Mouse (Mus musculus) hindbrain, embryonic 16.5 days (tissue): ENCODE data around the gene Armt1. TPM values are rescaled to one million over a fixed set of nuclear protein-coding genes. Genes with fewer than 3 reads are reported as not detected.

Experiments
- ATAC-seq: fragments of 200-750 bp; cut with Nextera tagmentation; 2 replicates; pipeline ENCODE4 v1.8.0; 2017; ENCODE audit warnings: moderate TSS enrichment, moderate library complexity
- H3K27ac ChIP-seq: fragments of 300-500 bp; sonication (generic); 2 replicates; pipeline ENCODE4 v1.5.1; 2014; ENCODE audit warnings: low read depth, mild to moderate bottlenecking, control low read depth, low read length, moderate library complexity
- H3K27me3 ChIP-seq: fragments of 300-500 bp; sonication (generic); replicated peaks from 2 replicates; pipeline ENCODE4 v1.6.1; 2014; ENCODE audit warnings: low read length; ENCODE audit not compliant: control insufficient read depth, insufficient read depth
- H3K36me3 ChIP-seq: fragments of 300-500 bp; sonication (generic); 2 replicates; pipeline ENCODE4 v1.6.1; 2014; ENCODE audit warnings: mild to moderate bottlenecking, low read length, moderate library complexity, mixed read lengths; ENCODE audit not compliant: control insufficient read depth, insufficient read depth
- H3K4me1 ChIP-seq: fragments of 300-500 bp; sonication (generic); 2 replicates; pipeline ENCODE4 v1.6.1; 2014; ENCODE audit warnings: low read depth, low read length; ENCODE audit not compliant: control insufficient read depth, insufficient read depth
- H3K4me2 ChIP-seq: fragments of 300-500 bp; sonication (generic); 2 replicates; pipeline ENCODE4 v1.6.1; 2014; ENCODE audit warnings: mild to moderate bottlenecking, low read length, control low read depth, moderate library complexity
- H3K4me3 ChIP-seq: fragments of 300-500 bp; sonication (generic); 2 replicates; pipeline ENCODE4 v1.5.1; 2014; ENCODE audit warnings: mild to moderate bottlenecking, low read length, control low read depth, moderate library complexity
- H3K9ac ChIP-seq: fragments of 300-500 bp; sonication (generic); 2 replicates; pipeline ENCODE4 v1.6.1; 2014; ENCODE audit warnings: low read depth, mild to moderate bottlenecking, control low read depth, low read length, moderate library complexity
- H3K9me3 ChIP-seq: fragments of 300-500 bp; sonication (generic); 2 replicates; pipeline ENCODE4 v1.6.1; 2014; ENCODE audit warnings: mild to moderate bottlenecking, low read length, moderate library complexity; ENCODE audit not compliant: control insufficient read depth
- WGBS: fragments of 180-500 bp; shearing (Covaris S2); extraction: QIAGEN DNeasy Blood & Tissue Kit; methylation state at CpG from one replicate; pipeline ENCODE4 v1.1.7; 2014; 5-methylcytosine and 5-hydroxymethylcytosine counted together
- polyA plus RNA-seq: library from polyadenylated mRNA; unstranded; fragments of >200 nt; fragmentation: Nextera tagmentation; extraction: Ambion mirVana; gene quantifications from 2 replicates; pipeline ENCODE4 v1.2.1, GENCODE M21; 2015

Gene Armt1
- polyA plus RNA-seq, 1 experiment from 2014 or later = 10.6 TPM

DNA sequence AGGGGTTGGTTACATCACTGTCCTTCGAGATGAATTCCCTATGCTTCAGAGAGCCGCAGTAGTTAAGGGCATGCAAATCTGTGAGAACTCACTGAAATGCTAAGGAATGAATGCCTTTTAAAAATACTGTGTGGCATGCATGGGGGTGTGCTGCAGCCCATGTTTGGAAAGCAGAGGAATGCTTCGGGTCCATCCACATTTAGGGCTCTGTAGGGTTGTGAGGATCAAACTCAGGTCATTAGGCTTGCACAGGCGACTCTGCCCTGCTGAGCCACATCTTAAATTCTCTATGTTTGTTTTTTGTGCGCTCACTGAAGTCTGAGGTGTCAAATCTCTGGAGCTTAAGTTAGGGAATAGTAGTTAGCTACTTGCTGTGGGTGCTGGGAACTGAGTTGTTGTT is 41.2 kb upstream of the Armt1 start:
- no peaks in the 10 kb centered on the region for H3K36me3 ChIP-seq
- H3K9me3 ChIP-seq = no peaks in the 10 kb centered on the region
- no peak overlapping the region for H3K27ac ChIP-seq
- no peak overlapping the region for H3K9ac ChIP-seq
- no peak for ATAC-seq
- WGBS = 74% methylated on average over 5 of the region's 5 CpGs
- no peak overlapping the region for H3K4me3 ChIP-seq
- peaks cover 30% of the 10 kb centered on the region for H3K4me1 ChIP-seq
- no peak overlapping the region for H3K4me2 ChIP-seq
- no peaks in the 10 kb centered on the region for H3K27me3 ChIP-seq

DNA sequence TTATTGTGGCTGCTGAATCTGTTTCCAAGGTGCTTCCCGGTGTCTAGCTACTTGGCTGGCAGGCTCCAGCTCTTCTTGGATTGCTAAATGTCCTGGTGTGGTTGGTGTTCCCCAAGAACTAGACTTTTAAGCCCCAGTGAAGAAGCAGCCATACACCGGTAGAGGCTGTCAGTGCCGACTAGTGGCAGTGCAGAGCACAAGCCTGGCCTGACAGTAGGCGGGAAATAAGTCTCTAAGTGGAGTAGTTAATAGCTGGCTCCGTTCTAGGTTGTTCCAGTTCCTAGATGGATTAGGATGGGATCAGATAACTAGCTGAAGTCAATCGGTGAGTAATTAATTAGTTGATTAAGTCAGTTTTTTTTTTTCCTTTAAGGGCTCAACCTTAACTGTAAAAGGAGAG is 40.4 kb upstream of the Armt1 start:
- Histone ChIP-seq H3K4me3 (no peak overlapping the region), H3K9me3 (no peaks in the 10 kb centered on the region), H3K27ac (no peak overlapping the region), H3K4me2 (no peak overlapping the region), H3K27me3 (no peaks in the 10 kb centered on the region), H3K4me1 (peaks cover 30% of the 10 kb centered on the region), H3K9ac (no peak overlapping the region), H3K36me3 (no peaks in the 10 kb centered on the region)
- ATAC-seq = no peak
- 45% methylated on average over 6 of the region's 6 CpGs for WGBS

DNA sequence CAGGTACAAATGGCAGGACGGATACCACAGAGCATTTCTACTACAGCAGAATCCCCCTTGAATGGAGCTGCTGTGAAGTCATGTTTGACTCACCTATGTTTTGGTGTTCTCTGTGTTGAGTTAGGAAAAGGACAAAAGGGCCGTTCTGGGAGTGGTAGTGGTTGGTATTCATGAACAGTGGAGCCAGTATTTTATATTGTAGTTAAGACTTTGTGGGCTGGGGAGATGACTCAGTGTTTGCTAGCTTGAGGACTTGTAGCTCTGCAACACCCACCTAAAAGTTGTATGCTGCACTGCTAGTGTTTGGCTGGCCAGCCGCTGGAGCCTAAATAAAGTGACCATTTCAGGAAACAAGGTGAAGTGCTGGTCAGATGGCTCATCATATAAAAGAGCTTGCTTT is 36.9 kb upstream of the Armt1 start:
- no peaks in the 10 kb centered on the region for H3K27me3 ChIP-seq
- no peak overlapping the region for H3K9ac ChIP-seq
- 89% methylated on average over 3 of the region's 3 CpGs for WGBS
- H3K9me3 ChIP-seq = no peaks in the 10 kb centered on the region
- 0 out of 2 replicates have a peak, but pooled peaks cover 2% of the 10 kb centered on the region for H3K36me3 ChIP-seq
- ATAC-seq = no peak
- H3K4me1 ChIP-seq = peaks cover 15% of the 10 kb centered on the region
- no peak overlapping the region for H3K4me2 ChIP-seq
- H3K4me3 ChIP-seq = no peak overlapping the region
- no peak overlapping the region for H3K27ac ChIP-seq

DNA sequence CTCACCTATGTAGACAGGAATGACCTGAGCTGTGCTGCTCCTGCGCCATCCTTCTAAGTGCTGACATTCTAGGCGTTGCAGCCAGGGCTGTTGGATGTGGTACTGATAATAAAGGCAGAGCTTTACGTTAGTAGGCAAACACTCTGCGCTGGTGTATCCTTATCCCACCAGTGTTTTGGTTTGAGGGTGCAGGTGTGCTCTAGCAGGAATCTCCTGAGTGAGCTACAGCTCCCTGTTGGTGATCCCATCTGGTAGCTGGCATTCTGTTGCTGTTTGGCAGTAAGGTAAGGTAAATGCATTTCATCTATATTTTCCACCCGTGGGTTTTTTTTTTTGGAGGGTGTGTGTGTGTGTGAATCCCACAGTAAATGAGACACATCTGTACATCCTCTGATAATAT is 34.2 kb upstream of the Armt1 start:
- WGBS = 91% methylated on average over 5 of the region's 5 CpGs
- ATAC-seq = no peak

DNA sequence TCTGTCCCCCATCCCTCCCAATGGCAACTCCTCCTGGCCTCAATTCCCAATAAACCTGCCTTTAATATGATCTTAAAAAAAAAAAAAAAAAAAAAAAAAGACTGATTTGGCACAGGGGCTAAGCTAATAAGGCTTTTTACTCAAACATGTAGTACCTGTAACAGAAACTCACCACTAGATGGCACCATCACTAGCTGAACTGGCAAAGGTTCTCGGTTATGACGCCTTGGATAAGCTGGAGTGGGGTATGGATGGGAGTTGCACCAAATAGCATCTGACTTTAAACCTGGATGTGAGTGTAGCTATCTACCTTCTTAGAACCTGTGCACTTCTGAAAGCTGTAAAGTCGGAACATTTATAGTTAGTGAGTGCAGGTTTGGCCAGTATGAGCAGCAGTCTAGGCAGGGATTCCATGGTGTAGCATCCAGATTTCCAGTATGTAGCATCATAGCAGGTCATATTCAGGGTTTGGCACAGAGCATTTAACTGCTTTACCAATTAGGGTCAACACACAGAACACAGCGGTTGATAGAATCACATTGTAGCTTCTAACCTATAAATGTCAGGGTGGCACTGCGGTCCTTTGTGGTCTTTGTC is 27.3 kb upstream of the Armt1 start:
- Histone ChIP-seq H3K27me3 (no peaks in the 10 kb centered on the region), H3K9ac (no peak overlapping the region), H3K4me2 (no peak overlapping the region), H3K36me3 (peaks cover 14% of the 10 kb centered on the region; the same call in 1 of the 2 replicates), H3K4me1 (no peaks in the 10 kb centered on the region), H3K4me3 (no peak overlapping the region), H3K27ac (no peak overlapping the region), H3K9me3 (no peaks in the 10 kb centered on the region)
- peak; percentile 57 for ATAC-seq
- WGBS = 57% methylated on average over 5 of the region's 5 CpGs

More for the DNA sequence above, 34.2 kb upstream of the Armt1 start:
- Histone ChIP-seq H3K4me3 (no peak overlapping the region), H3K27ac (no peak overlapping the region), H3K36me3 (peaks cover 2% of the 10 kb centered on the region; the same call in 1 of the 2 replicates), H3K9ac (no peak overlapping the region), H3K27me3 (no peaks in the 10 kb centered on the region), H3K9me3 (no peaks in the 10 kb centered on the region), H3K4me2 (no peak overlapping the region), H3K4me1 (no peaks in the 10 kb centered on the region)

DNA sequence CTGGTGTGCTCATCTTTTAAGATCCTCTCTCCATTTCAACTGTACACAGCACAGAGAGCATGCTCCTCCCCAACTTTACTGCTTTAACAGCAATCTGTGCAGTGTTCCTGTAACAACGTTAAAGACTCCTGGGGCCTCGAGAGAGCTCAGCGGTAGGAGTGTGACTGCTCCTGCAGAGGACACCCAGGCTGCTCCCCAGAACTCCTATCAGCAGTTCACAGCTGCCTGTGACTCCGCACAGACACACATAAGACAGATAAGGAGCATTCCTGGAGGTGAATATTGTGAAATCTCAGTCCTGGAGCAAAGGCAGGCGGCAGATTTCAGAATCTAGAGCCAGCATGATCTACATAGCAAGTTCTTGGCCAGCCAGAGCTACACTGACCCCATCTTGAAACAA is 26.8 kb upstream of the Armt1 start:
- Histone ChIP-seq H3K4me1 (no peaks in the 10 kb centered on the region; the same call in 1 of the 2 replicates), H3K4me2 (no peak overlapping the region), H3K9ac (no peak overlapping the region), H3K27me3 (no peaks in the 10 kb centered on the region), H3K36me3 (peaks cover 14% of the 10 kb centered on the region; the same call in 1 of the 2 replicates), H3K4me3 (no peak overlapping the region), H3K27ac (no peak overlapping the region), H3K9me3 (no peaks in the 10 kb centered on the region)
- WGBS = 83% methylated on average over 5 of the region's 5 CpGs
- ATAC-seq = no peak; the same call in 1 of the 2 replicates

DNA sequence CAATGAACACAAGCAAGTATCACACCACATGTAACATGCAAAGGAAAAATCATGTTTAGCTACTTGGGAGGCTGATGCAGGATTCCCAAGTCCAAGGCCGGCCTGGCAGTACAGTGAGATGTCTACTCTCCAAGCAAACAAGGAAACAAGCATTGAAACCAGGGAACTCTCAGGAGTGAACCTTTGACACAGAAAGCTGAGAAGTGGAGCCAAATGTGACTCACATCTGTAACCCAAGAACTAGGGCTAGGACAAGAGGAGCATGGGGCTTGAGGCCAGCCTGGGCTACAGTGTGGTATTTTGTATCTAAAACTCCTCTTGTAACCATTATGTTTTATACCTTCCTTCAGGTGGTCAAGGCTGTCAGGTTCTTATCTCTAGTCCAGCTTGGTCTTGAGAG is 25.1 kb upstream of the Armt1 start:
- H3K4me2 ChIP-seq = no peak overlapping the region
- H3K4me3 ChIP-seq = no peak overlapping the region
- H3K4me1 ChIP-seq = no peaks in the 10 kb centered on the region; the same call in 1 of the 2 replicates
- H3K9me3 ChIP-seq = no peaks in the 10 kb centered on the region
- no peak for ATAC-seq
- H3K36me3 ChIP-seq = peaks cover 16% of the 10 kb centered on the region; the same call in 1 of the 2 replicates
- H3K27me3 ChIP-seq = no peaks in the 10 kb centered on the region
- no peak overlapping the region for H3K9ac ChIP-seq
- no peak overlapping the region for H3K27ac ChIP-seq
- WGBS = 96% methylated on average over 1 of the region's 1 CpGs

DNA sequence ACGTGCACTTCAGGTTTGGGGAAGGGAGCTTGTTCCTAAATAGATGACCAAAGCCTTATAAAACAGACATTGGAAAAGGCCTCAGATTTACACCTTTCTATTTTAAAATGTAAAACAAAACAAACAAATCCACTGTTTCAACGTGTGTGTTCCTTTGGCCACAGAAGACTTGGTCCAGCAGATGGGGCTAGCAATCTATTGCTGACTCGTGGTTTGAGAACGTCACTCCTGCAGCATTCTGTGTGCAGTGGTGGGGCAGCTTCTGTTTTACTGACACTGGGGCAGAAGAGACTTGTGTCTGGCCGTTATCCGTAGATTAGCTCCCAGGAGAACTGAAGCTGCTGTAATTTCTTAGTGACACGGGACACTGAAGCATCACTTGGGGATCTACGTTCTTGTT is 7.0 kb upstream of the Armt1 start:
- Histone ChIP-seq H3K9me3 (no peaks in the 10 kb centered on the region), H3K36me3 (peaks cover 13% of the 10 kb centered on the region)

DNA sequence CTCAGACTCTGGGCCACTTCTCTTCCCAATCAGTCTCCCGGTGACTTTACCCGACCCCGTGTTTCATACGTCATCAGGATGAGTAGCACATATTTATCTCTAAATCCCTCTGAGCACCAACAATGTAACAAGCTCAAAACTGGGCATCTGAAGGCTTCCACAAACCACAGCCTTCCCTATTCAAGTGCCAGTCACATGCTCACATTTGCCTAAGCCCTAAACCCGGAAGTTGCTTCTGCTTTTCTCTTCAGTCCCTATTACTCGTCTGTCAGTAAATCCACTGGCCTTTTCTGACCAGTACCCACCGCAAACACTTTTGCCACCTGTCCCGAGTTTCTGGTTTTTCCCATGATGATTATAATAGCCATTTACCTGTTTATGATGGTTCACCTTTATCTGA is 1.9 kb upstream of the Armt1 start:
- H3K27ac ChIP-seq = no peak overlapping the region
- WGBS = 92% methylated on average over 8 of the region's 8 CpGs

More for the DNA sequence above, 7.0 kb upstream of the Armt1 start:
- H3K9ac ChIP-seq = no peak overlapping the region
- no peak overlapping the region for H3K27ac ChIP-seq
- H3K4me1 ChIP-seq = no peaks in the 10 kb centered on the region
- H3K27me3 ChIP-seq = no peaks in the 10 kb centered on the region
- no peak overlapping the region for H3K4me2 ChIP-seq
- no peak for ATAC-seq
- H3K4me3 ChIP-seq = no peak overlapping the region
- WGBS = 81% methylated on average over 8 of the region's 8 CpGs

More for the DNA sequence above, 1.9 kb upstream of the Armt1 start:
- H3K27me3 ChIP-seq = no peaks in the 10 kb centered on the region
- H3K4me3 ChIP-seq = no peak overlapping the region
- H3K9me3 ChIP-seq = no peaks in the 10 kb centered on the region
- ATAC-seq = no peak
- no peak overlapping the region for H3K4me2 ChIP-seq
- peaks cover 10% of the 10 kb centered on the region for H3K36me3 ChIP-seq
- peaks cover 6% of the 10 kb centered on the region for H3K4me1 ChIP-seq
- no peak overlapping the region for H3K9ac ChIP-seq
